Mouse (Mus musculus) c-Kit-negative CD71-positive TER-119-positive erythroid progenitor cells, embryonic 14.5 days (primary cell): ENCODE results near the gene Plvap.
"Not testable (repeated sequence)": the region's sequence is repeated elsewhere in the genome, so short reads cannot be mapped to it uniquely, and the experiment has no call there.

Experiments used
- DNase-seq: peaks from one replicate; pipeline ENCODE4 v3.0.0-alpha.2; 2013; ENCODE audit warnings: low read depth, low spot score

Plvap gene

DNA sequence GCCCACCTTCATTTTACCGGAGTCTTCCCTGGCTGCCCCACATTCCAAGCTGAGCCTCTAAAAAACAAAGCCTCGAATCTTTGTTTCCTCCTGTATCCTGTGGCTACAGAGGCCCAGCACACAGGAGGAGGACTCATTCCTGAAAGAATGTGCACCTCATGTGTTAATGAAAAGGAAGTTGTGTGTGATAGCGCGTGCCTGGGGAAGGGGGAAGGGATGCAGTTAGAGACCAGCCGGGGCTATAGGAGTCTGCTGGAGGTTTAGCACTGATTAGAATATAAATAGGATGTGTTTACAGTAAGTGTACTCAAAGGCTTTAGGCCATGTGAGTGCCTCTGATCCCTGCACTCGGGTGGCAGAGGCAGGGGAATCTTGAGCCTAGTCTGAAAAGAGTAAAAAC is 14.7 kb upstream of the Plvap start:
- DNase-seq = no peak

DNA sequence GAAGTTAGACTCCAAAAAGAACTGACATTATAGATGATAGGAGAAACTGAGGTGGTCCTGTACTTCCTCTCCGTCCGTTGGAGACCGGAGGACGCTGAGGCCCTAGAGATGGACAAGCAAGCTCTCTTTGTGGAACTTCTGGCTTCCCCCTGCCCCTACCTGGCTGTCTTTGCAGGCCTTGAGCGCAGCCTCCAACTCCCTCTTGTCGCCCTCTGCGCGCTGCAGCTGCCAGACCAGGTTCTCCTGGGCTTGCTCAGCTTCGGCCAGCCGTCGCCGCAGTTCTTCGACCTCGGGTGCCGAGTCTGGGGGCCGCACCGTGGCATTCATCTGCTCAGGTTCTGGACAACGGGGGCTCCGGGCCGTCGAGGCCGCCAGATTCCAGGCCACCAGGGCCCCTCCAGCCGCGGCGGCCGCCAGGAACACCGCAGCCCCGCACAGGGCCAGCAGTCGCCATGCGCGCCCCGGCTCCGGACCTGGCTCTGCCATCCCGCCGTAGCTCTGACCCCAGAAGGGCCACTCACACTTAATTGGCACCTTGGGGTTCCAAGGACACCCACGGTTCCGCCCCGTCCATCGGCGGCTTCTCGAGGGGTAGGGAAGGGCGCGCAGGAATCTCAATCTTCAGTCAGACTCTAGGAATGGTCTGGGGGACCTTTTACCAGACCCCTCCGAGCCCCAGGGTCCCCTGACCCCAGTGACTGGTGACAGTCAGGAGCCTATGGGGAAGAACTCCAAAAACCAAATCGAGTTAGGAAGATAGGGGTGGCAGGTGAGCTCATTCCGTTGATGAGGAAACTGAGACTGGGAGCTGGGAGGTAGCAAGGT is 13.9 kb upstream of the Plvap start, which contains the start of gene Ccdc194:
TSS of gene Ccdc194 (minus strand) at position 486 of the 825 bp plus-strand sequence.
- DNase-seq = no peak

DNA sequence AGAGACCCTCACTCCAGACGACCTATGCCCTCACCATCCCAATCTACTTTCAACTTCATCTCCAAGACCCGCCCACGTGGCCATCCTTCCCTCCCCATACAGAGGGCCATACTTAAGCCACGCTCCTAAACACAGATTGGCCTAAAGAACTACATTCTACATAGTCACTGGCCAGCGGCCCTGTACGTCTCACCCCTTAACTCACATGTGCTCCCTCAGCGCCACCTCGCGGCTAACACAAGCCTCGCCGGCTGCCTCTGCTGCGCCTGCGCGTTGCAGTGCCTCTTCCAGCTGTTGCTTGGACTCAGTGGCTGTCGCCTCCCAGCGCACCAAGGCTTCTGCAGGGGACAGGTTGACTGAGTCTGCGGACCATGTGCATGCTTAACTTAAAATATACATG is 10.1 kb upstream of the Plvap start:
- DNase-seq = peak; percentile 36

DNA sequence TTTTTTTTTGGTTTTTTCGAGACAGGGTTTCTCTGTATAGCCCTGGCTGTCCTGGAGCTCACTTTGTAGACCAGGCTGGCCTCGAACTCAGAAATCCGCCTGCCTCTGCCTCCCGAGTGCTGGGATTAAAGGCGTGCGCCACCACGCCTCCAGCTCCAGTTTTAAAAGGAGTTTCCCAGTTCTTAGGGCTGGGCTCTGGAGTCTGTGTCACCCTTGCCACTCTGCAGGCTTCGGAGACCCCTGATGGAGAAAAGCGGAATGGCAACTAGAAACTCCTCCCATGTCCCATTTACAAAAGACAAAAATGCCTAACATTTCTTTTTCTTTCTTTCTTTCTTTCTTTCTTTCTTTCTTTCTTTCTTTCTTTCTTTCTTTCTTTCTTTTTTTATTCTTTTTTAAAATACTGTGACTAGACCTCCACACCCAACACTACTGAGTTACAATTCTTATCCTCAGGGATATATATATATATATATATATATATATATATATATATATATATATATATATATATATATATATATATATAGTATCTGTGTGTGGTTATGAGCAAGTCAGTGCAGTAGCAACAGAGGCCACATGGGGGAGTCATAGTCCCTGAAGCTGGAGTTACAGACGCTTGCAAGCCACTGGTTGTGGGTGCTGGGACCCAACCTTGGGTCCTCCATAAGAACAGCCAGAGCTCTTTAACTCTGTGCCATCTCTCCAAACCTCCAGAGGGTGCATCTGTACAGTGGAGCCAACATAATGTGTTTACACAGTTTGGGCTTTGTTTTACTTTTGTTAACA is 7.7 kb upstream of the Plvap start:
- DNase-seq = not testable (repeated sequence)

DNA sequence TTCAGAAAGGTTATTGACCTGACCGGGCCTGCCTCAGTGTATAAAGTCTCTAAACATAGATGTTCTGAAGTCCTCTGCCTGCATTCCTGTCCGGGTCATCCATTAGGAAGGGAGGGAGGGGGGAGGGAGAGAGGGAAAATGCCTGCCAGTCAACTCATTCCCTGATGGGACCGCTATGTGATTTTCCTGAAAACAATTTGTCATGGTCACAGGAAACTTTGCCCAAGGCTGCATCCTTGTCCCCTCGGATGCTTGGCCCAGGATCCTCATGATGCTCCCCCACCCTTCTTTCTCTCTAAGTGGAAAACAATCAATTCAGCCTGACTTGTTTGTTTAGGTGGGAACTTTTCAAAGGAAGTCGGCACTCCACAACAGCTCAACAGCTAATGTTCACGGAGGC is 5.2 kb upstream of the Plvap start:
- no peak for DNase-seq

DNA sequence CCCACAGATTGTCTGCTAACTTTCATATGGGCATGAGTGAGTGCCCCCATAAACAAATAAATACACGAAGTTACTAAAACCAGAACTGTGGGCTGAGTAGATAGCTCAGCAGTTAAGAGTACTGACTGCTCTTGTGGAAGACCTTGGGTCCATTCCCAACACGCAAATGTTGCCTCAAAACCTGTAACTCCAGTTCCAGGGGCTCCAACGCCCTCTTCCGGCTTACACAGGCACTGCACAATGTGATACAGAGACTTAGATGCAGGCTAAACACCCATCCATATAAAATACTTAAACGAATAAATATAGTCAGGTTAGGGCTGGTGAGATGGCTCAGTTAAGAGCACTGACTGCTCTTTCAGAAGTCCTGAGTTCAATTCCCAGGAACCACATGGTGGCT is 3.5 kb upstream of the Plvap start:
- no peak for DNase-seq

DNA sequence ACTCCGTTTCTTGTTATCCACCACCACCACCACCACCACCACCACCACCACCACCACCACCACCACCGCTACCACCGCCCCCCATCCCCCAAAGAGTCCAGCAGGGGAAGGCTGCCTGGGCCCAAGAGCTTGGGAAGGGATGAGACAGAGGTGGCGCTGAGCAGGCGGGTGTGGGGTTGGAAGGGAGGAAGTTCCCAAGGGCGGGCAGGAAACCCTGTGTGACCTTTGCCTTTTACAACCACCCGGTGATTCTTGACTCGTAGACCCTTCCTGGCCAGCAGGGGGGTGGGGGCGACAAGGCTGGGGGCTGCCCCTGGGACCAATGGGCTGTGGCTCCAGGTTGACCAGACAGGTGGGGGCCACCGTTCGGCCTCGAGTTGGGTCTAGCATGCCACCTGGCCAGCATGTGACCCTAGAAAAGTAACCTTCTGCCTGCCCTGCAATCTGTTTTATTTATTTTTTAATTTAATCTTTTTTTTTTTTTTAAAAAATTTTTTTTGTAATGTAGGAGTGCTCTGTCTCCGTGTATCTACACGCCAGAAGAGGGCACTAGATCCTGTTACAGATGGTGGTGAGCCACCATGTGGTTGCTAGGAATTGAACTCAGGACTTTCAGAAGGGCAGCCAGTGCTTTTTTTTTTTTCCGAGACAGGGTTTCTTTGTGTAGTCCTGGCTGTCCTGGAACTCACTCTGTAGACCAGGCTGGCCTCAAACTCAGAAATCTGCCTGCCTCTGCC is 1.6 kb upstream of the Plvap start:
- no peak for DNase-seq

DNA sequence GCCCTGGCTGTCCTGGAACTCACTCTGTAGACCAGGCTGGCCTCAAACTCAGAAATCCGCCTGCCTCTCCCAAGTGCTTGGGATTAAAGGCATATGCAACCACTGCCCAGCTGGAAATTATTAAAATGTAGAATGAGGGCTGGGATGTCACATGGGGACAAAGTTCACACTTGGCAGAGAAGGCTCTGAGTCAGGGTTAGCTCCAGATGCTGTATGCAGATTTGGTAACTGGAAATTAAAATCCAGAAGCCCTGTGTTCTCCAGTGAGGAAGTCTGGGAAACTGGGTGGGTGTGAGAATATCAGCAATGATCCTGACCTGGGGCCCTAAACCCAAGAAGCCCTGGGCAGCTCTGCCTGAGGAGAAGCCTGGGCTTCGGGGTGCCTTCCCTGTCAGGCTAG is 2.2 kb downstream of the Plvap start:
- DNase-seq = no peak

DNA sequence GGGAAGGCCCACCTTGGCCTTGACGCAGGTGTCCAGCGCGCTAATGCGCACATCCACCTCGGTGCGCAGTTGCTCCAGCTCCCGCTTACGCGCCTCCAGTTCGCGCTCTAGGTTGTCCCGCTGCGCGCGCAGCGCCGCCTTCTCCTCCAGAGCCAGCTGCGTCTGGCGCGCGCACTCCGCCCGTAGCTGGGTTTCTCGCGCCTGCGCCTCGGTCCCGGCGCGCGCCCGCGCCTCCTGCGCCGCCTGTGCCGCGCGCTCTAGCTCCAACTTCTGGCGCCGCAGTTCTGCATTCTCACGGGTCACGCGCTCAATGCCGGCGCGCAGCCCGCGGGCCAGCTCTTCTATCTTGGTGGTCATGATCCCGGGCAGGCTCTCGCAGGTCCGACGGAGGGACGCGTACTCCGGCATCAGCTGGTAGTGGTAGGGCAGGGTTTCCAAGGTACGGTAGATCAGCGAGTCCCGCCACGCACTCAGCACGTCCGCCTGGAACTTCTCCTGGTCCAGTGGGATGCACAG is 3.9 kb downstream of the Plvap start:
- no peak for DNase-seq

DNA sequence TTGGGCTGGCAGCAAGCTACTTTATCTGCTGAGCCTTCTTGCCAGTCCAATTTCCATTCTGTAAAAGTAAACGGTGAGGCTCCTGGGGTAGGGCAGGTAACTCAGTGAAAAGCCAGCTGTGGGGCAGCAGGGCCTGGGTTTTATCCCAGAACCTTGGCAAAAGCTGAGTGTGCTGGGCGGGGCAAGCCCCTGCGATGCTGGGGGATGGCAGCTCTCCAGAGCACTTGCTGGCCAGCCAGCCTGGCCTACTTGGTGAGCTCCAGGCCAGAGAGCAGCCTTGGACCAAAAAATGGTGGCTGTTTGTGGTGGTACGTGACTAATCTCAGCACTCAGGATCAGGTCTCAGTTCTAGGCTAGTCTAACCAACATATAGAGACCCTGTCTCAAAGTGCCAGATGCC is 5.6 kb downstream of the Plvap start:
- DNase-seq = no peak

DNA sequence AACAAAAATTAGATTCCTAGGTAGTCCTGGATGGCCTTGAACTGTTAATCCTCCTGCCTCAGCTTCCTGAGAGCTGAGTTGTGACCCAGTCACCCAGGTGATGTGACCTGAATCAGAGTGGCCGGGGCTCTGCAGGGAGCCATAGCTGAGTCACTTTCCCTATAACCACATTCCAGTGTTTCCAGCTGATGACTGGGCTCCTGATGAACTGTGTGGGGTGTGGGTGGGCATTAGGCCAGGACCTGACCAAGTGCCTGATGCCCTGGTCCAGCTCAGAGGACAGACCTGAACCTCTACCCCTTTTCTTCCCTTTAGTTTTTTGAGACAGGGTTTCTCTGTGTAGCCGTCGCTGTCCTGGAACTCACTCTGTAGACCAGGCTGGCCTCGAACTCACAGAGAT is 6.2 kb downstream of the Plvap start:
- no peak for DNase-seq

DNA sequence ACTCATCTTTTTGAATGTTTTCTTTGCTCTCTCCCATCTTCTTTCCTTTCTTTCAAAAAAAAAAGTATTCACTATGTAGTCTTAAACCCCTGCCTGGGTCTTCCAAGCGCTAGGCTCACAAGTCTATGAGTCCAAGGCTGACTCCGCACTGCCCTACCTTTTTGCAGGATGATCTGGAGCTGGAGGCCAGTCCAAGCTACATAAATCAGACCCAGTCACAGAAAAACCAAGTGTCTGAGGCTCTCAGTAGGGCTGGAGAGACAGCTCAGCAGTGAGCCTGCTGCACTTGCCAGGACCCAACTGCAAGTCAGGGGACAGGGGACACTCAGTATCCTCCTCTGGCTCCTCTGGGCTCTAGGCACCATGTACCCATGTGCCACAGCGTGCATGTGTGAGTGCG is 7.2 kb downstream of the Plvap start:
- DNase-seq = no peak

DNA sequence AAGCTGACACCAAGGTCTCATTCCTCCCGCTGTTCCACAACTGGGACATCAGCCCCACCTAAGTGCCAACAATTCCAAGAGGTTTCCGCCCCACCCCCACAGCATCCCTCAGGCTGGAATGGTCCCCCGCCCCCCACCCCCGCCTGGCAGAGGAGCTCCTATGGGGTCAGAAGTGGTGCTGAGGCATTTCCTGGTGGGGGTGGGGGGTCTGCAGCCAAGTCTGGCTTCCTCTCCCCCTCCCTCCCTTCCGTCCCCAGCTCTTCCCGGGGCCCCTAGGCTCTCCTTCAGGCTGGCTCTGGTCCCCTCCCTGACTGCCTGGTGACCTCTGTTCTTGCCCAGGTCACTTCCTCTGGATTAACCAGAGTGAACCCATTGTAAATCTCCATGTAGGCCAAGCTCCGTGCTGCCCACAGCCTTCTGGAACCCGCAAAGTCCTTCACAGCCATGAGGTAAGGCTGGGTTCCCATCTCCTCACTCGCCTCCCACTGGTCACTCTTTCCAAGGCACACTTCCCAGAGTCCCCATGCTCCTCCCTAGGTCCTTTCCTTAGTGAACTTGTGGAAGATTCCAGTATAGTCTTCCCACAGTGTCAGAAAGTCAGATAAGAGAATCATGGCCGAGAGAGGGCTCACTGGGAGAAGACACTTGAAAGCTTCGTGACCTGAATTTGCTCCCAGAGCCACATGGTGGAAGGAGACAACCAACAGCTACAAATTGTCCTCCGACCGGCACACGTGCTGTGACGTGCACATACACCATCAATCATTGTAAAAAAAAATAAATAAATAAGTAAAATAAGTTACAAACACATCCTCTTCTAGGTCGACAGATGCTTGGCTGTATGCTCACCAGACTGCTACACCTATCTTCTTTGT is 12.5 kb downstream of the Plvap start:
- DNase-seq = no peak

DNA sequence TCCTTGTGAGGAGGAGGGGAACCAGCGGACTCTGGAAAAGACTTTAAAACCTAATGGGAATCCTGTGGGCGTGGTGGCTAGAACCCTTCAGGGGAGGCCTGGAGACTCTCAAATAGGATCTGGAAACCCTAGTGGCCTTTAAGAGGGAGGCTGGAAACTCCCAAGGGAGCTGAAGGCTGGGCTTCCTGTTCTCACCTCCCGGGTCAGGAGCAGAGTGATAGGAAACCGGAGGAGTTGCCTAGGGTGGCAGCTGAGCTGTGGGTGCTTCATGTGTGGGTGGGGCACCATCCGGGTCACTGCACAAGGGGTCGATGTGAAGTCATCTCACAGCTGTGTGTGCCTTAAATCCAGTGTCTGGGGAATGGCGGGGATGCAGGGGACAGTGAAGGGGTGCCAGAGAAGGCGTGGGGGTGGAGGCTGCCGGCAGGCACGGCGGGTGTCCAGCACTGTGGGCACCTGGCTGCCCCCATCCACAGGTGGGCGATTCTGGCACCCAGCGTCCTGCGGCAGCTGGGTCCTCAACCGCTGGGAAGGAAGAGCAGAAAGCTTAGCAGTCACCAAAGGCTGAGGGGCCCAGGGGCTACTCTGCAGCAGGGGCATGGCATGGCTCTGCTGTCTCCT is 13.6 kb downstream of the Plvap start:
- DNase-seq = no peak

DNA sequence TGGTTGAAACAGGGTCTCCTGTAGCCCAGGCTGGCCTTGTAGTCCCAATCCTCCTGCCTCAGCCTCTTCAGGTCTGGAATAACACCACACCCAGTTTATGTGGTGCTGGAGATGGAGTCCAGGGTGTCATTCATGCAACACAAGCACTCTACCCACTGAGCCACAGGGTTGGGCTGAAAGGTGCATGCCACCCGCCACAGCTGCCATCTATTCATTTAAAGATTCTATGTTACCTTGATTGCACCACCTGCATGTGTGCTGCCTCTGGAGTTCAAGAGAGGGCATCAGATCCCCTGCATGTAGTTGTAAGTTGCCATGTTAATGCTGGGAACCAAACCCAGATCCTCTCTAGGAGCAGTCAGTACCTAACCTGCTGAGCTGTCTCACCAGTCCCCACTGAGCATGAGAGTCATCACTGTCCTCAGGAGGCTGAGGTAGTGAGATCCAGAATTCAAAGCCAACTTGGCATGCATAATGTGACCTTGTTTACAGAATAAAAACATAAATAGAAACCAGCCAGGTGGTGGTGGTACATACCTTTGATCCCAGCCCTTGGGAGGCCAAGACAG is 14.4 kb downstream of the Plvap start:
- no peak for DNase-seq

DNA sequence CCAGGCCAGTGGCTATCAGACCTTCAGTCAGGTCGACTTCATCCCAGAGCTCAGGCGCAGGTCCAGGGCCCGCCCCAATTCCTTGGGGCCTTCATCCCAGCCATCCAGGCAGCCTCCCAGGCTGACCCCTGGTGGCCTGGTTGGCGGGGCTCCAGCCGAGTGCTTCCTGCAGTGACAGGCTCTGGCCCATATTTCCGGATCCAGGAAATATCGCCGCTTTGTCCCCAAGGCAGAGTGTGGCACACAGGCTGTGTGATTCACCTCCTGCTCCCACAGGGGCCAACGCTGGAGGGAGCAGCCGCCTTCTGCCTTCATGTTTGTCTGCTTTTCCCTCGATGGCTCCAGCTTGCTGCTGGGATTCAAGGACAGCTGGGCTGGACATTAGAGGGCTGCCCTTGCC is 15.1 kb downstream of the Plvap start:
- no peak for DNase-seq

DNA sequence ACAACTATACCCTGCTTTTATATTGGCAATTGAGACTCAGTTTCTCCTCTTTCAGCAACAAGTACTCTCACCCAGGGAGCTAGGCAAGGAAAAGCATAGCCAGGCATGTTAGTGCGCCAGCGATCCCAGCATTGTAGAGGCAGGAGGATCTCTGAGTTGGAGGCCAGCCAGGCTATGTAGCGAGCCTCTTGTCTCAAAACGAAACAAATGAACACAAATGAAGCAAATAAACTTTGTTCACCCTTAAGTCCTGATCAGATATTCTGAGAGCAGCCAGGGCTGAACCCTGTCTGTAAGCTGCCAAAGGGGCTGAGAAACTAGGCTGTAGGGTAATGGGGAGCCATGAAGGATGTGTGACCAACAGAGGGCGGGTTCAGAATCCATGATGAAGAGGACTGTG is 15.7 kb downstream of the Plvap start:
- DNase-seq = no peak

DNA sequence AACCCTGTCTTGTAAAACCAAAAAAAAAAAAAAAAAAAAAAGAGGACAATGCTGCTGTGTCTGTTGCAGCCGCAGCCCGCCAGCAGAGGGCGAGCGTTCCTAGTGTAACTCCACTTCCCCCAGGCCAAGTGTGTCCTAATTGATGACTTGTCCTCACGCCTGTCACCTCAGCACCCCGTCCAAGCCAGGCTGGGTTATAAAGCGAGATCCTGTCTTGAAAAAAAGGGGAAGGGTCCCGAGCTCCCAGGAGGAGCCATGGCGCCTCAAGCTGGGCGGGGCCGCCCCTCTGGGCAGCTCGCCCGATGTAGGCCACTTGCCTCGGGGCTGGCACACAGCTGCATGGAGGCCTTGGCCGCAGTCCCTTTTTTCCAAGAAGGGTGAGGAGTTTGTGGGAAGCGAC is 16.5 kb downstream of the Plvap start:
- DNase-seq = no peak

DNA sequence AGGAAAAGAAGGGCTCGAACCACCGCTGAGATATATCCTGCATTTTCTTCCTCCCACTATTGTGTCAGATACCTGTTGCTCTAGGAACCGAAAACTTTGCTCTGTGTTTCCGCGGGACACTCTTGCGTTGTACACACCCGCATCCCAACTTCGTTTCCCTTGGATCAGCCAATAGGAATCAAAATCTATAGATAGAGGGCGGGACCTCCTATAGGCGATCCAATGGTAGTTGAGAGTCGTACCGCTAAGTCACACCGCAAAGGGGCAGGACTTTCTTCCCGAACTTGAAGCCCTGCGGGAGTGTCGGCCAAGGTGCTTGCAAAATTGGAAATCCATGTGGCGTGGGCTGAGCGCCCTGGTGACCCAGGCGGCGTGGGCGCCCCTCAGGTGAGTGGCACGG is 23.1 kb downstream of the Plvap start:
- DNase-seq = peak; percentile 92

DNA sequence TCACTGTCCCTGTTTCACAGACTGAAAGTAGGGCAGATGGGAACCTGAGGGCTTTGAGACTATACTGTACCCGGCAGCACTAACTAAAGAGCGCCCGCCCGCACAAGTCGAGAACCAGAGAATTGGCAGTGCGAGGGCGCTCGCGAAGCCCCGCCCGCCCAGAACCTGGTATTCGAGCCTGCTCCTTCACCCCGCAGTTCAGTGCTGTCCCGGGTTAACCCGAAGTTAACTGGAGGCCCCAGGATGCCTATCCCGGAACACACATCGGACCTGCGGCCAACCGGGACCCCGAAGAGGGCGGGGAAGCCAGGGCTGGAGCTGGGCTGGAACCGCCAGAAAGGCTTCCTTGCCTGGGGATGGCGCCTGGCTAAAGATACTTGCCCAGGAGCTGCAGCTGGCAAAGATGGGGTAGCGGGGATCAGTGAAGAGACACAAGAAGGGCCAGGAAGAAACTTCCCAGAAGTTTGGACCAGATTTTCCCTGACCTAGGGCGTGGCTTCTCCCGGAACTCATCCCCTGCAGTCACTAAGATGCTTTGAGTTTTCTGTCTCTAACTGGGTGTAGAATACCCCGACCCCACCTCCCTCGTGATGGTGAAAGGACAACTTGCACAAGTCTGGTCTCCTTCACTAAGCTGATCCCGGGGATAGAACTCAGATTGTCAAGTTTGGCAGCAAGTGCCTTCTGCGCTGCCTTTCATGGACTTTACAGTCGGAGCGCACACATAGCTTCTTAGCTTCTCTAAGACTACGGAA is 23.7 kb downstream of the Plvap start, which contains the start of gene Gtpbp3:
TSS of gene Gtpbp3 (plus strand) at position 413 of the 755 bp plus-strand sequence.
- DNase-seq = no peak
